Mouse (Mus musculus): ENCODE results near the gene Tmco4. TPM values are rescaled to one million over a fixed set of nuclear protein-coding genes. Genes with fewer than 3 reads are reported as not detected.

Gene Tmco4
- polyA plus RNA-seq, 1 experiment from 2014 or later, result 1.2 TPM

DNA sequence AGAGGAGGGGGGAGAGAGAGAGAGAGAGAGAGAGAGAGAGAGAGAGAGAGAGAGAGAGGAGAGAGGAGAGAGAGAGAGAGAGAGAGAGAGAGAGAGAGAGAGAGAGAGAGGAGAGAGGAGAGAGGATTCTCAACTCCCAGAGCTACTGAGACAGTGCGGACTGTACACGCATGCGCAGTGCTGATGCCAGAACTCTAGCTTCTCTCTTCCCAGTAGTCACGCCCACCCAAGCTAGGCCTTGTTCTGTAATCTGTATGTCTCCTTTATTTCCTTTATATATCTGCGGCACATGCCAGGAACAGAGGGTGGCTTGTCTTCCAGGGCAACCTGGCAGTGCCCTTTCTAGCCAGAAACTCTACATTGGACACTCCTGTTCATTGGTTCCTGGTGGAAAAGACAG is 92.1 kb downstream of the Tmco4 start:
- no peak overlapping the region for H3K27ac ChIP-seq (replicated peaks)
- H3K9me3 ChIP-seq (replicated peaks), result no peaks in the 10 kb centered on the region
- H3K36me3 ChIP-seq, result no peaks in the 10 kb centered on the region
- no peak for ATAC-seq (ENCODE audit: low FRiP score)
- no peak overlapping the region for H3K4me2 ChIP-seq
- 0 out of 2 replicates have a peak, but pooled peaks cover under 1% of the 10 kb centered on the region for H3K4me1 ChIP-seq
- H3K4me3 ChIP-seq (replicated peaks), result no peak overlapping the region
- peaks cover 5% of the 10 kb centered on the region; the same call in 1 of the 2 replicates for H3K27me3 ChIP-seq (replicated peaks)
- no peak overlapping the region for H3K9ac ChIP-seq (replicated peaks)
- 81% methylated on average over 5 of the region's 5 CpGs for WGBS

DNA sequence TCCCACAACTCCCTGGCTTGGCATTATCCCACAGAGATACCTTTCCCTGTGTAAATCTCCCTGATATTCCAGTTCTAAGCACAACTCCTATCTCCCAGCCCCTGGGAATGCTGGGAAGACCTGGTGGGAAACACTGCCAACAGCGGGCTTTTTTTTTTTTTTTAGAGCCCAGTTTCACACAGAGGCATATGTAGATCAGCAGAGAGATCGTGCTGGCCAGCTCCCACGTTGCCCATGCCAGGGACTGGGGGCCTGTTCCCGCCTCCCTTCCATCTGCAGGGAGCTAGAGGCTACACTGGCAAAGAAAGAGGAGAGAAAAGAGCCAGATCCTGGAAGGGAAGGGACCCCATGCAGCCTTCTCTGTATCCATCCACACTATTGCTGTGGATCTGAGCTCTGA is 95.6 kb downstream of the Tmco4 start:
- Histone ChIP-seq H3K4me1 (no peaks in the 10 kb centered on the region), H3K4me2 (no peak overlapping the region), H3K4me3 (replicated peaks) (no peak overlapping the region), H3K9me3 (replicated peaks) (no peaks in the 10 kb centered on the region), H3K9ac (replicated peaks) (no peak overlapping the region), H3K27me3 (replicated peaks) (peaks cover 23% of the 10 kb centered on the region), H3K36me3 (no peaks in the 10 kb centered on the region), H3K27ac (replicated peaks) (no peak overlapping the region)
- ATAC-seq (ENCODE audit: low FRiP score), result no peak
- WGBS, result 41% methylated on average over 4 of the region's 4 CpGs

DNA sequence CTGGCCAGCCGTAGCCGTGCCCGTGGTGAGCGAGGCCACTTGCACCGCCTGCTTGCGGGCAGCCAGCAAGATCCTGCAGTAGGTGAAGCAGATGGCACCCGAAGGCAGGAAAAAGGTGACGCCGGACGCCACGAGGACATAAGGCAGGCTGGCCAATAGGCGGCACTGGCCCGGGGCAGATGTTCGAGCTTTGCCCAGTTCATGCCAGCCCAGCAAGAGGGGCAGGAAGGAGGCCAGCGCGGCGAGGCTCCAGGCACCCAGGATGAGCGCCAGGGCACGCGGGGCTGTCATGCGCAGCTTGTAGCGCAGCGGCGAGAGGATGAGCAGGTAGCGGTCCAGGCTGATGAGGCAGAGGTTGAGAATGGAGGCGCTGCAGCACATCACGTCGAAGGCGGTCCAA is 101.4 kb downstream of the Tmco4 start:
- WGBS, result 20% methylated on average over 29 of the region's 29 CpGs
- H3K4me1 ChIP-seq, result peaks cover 21% of the 10 kb centered on the region
- H3K9me3 ChIP-seq (replicated peaks), result no peaks in the 10 kb centered on the region
- H3K4me3 ChIP-seq (replicated peaks), result peak overlapping the region; percentile 54
- H3K27ac ChIP-seq (replicated peaks), result no peak overlapping the region
- ATAC-seq (ENCODE audit: low FRiP score), result no peak
- no peak overlapping the region for H3K9ac ChIP-seq (replicated peaks)
- H3K36me3 ChIP-seq, result no peaks in the 10 kb centered on the region
- peaks cover 64% of the 10 kb centered on the region for H3K27me3 ChIP-seq (replicated peaks)
- H3K4me2 ChIP-seq, result peak overlapping the region; percentile 87

DNA sequence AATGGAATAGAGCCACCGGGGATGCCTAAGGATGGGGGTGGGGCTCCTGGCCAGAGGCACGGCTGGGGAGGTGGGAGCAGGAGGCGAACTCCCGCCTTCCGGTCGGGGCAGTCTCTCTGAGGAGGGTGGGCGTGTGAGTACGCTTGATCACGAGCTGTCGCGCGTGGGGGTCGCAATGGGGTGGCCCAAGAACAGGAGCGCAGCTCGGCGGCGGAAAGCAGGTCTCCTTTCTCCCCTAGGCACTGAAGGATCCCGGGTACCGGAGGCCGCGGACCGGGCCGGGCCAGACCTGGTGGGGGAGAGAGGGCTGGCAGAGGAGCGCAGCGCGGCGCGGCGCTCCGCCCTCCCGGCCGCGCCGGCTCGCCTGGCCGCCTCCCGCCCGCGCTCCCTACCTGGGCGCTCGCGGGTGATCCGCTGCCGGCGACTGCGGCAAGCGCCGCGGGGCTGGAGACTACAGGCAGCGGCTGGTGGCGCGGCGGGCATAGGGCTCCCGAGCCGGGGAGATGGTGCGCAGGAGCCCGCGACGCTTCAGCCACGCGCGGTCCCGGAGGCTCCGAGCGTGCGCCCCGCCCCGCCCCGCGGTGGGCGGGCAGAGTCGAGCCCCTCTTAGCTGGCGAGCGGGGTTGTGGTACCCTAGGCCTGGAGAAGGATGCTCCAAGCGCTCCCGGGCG is 102.5 kb downstream of the Tmco4 start, which contains the start of gene Htr6:
Gene Htr6, minus strand, starts transcription at position 530 of the 671 bp plus-strand sequence.
- Histone ChIP-seq H3K4me2 (peak within 1 kb of the TSS; percentile 87), H3K27ac (replicated peaks) (peak within 1 kb of the TSS; percentile 29; the same call in 1 of the 2 replicates), H3K9ac (replicated peaks) (peak within 1 kb of the TSS; percentile 60), H3K36me3 (no peaks in the 10 kb centered on the region), H3K4me3 (replicated peaks) (peak within 1 kb of the TSS; percentile 54), H3K27me3 (replicated peaks) (peaks cover 60% of the 10 kb centered on the region), H3K9me3 (replicated peaks) (no peaks in the 10 kb centered on the region), H3K4me1 (peaks cover 21% of the 10 kb centered on the region)
- peak; percentile 65 for ATAC-seq (ENCODE audit: low FRiP score)
- 2% methylated on average over 67 of the region's 77 CpGs for WGBS

DNA sequence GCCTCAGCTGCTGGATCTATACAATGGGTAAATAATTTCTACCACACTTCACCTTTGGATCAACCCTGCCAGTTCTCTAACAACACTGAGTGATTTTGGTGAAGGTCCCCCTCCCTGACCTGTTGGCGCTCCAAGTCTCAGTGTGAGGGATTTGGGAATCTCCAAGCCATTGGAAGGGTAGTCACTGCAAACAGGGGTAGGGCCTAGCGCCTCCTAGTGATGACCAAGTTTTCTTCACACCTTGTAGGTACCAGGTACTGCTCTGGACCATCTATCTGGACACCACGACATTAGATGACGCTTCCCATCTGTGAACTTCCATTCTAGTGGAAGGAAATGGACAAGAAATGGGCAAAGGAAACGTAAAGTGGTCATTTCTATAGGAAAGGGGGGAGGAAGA is 103.2 kb downstream of the Tmco4 start:
- Histone ChIP-seq H3K9me3 (replicated peaks) (no peaks in the 10 kb centered on the region), H3K27ac (replicated peaks) (no peak overlapping the region), H3K4me1 (peaks cover 21% of the 10 kb centered on the region), H3K4me2 (peak overlapping the region; percentile 87), H3K36me3 (no peaks in the 10 kb centered on the region), H3K27me3 (replicated peaks) (peaks cover 55% of the 10 kb centered on the region), H3K9ac (replicated peaks) (peak overlapping the region; percentile 60; the same call in 1 of the 2 replicates), H3K4me3 (replicated peaks) (peak overlapping the region; percentile 54)
- ATAC-seq (ENCODE audit: low FRiP score), result no peak
- WGBS, result 17% methylated on average over 5 of the region's 5 CpGs

DNA sequence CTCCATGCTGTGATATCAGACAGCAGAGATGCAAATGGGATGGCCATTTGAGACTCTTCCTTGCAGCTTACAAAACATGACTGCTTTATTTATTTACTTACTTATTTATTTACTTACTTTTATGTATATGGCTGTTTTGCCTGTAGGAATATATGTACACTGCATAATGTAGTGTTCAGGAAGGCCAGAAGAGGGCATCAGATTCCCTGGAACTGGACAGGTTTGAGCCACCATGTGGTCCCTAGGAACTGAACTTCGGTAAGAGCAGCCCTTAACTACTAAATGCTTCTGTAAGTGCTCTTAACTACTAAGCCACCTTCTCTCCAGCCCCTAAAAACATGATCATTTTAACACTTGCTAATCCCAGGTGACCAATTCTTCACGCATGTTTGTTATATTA is 105.6 kb downstream of the Tmco4 start:
- no peak for ATAC-seq (ENCODE audit: low FRiP score)
- whole genome bisulfite sequencing, result 22% methylated on average over 2 of the region's 2 CpGs
- Histone ChIP-seq H3K9me3 (replicated peaks) (no peaks in the 10 kb centered on the region), H3K4me1 (peaks cover 42% of the 10 kb centered on the region), H3K27ac (replicated peaks) (no peak overlapping the region), H3K4me2 (no peak overlapping the region), H3K27me3 (replicated peaks) (peaks cover 41% of the 10 kb centered on the region), H3K36me3 (no peaks in the 10 kb centered on the region), H3K9ac (replicated peaks) (no peak overlapping the region), H3K4me3 (replicated peaks) (no peak overlapping the region)

DNA sequence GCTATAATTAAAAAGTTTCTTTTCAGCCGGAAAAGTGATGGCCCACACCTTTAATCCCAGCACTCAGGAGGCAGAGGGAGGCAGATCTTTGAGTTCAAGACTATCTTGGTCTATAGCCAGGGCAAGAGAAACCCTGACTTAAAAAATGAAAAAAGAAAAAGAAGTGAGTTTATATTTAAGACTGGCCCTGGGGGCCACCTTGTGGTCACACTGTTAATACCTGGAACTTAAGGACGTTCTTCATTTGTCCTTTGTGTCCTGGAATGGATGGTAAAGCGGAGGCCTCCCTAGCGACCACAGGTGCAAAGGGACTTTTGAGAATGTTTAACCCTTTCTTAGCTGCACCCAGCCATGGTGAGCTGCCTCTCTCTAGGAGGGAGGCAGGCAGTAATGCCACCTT is 106.0 kb downstream of the Tmco4 start:
- H3K9ac ChIP-seq (replicated peaks), result no peak overlapping the region
- H3K36me3 ChIP-seq, result no peaks in the 10 kb centered on the region
- no peak overlapping the region for H3K27ac ChIP-seq (replicated peaks)
- ATAC-seq (ENCODE audit: low FRiP score), result no peak
- no peaks in the 10 kb centered on the region for H3K9me3 ChIP-seq (replicated peaks)
- peaks cover 37% of the 10 kb centered on the region for H3K27me3 ChIP-seq (replicated peaks)
- WGBS, result 14% methylated on average over 4 of the region's 4 CpGs
- peaks cover 45% of the 10 kb centered on the region for H3K4me1 ChIP-seq
- H3K4me2 ChIP-seq, result no peak overlapping the region
- no peak overlapping the region for H3K4me3 ChIP-seq (replicated peaks)

DNA sequence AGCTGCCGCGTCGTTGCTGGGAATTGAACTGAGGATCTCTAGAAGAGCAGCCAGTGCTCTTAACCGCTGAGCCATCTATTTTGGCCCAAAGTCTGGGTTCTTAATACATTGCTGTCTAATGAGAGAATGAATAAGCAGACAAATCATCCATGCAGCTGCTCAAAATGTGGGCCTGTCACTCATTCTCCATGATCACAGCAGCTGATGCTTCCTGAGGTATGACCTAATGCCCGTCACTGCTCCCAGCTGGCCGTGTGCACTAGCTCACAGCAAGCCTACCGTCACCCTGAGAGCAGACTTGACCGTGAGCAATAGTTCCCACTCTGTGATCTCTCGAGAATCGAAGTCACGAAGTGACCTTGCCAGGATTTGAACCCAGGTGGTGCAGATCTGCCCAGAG is 106.8 kb downstream of the Tmco4 start:
- 77% methylated on average over 11 of the region's 11 CpGs for WGBS
- Histone ChIP-seq H3K4me1 (peaks cover 38% of the 10 kb centered on the region), H3K4me2 (no peak overlapping the region), H3K36me3 (no peaks in the 10 kb centered on the region), H3K27me3 (replicated peaks) (peaks cover 30% of the 10 kb centered on the region), H3K27ac (replicated peaks) (no peak overlapping the region), H3K9me3 (replicated peaks) (no peaks in the 10 kb centered on the region), H3K4me3 (replicated peaks) (no peak overlapping the region), H3K9ac (replicated peaks) (no peak overlapping the region)
- no peak for ATAC-seq (ENCODE audit: low FRiP score)

DNA sequence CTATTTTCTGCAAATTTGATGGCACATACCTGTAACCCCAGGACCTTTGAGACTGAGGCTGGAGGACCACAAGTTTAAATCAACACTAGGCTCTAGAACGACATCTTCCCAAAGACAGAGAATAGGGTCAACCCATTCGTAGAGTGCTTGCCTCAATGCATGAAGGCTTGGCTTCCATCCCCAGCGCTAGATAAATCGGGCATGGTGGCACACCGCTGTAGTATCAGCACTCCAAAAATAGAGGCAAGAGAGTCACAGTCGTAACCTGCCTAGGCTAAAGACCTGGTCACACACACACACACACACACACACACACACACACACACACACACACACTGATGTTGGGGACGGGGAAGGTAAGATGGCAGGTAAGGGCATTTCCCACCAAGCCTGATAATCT is 107.6 kb downstream of the Tmco4 start:
- Histone ChIP-seq H3K9ac (replicated peaks) (no peak overlapping the region), H3K4me1 (peaks cover 31% of the 10 kb centered on the region), H3K4me2 (no peak overlapping the region), H3K27ac (replicated peaks) (no peak overlapping the region), H3K4me3 (replicated peaks) (no peak overlapping the region), H3K36me3 (no peaks in the 10 kb centered on the region), H3K9me3 (replicated peaks) (no peaks in the 10 kb centered on the region), H3K27me3 (replicated peaks) (peaks cover 25% of the 10 kb centered on the region)
- WGBS, result 87% methylated on average over 7 of the region's 7 CpGs
- ATAC-seq (ENCODE audit: low FRiP score), result no peak

DNA sequence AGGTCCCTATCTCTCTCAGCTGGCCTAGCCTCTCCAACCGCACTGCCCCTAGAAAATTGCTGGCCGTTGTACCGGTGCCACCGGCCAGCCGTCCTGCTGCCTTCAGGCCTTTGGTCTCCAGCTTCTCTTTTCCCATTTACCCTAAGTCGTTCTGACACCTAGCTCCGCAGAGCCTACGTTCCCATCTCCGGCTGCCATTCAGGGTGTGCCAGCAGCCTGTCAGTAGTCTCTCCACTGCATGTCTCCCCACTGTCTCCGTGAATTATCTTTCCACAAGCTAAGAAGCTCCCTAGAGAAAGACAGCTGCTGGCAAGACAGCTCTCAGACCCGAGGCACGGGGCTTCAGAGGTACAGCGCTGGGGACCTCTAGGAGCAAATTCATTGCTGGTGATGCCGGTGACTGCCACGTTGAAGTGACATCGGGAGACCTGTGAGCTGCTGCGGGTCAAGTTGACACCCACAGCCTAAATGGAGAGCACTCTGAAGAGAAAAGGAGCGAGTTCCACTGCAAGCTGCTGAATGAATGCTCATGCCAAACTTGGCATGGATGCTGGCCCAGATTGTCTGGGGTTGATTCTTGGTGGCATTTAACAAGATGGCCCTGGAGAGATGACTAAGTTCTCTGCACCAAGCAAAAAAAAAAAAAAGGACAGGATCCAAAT is 108.7 kb downstream of the Tmco4 start:
- no peak overlapping the region for H3K4me2 ChIP-seq
- H3K4me3 ChIP-seq (replicated peaks), result no peak overlapping the region
- H3K27ac ChIP-seq (replicated peaks), result 0 out of 2 replicates have a peak overlapping the region, but pooled peaks have one; percentile 5
- H3K9ac ChIP-seq (replicated peaks), result no peak overlapping the region
- WGBS, result 60% methylated on average over 18 of the region's 18 CpGs
- H3K9me3 ChIP-seq (replicated peaks), result no peaks in the 10 kb centered on the region
- H3K36me3 ChIP-seq, result no peaks in the 10 kb centered on the region
- ATAC-seq (ENCODE audit: low FRiP score), result no peak
- peaks cover 16% of the 10 kb centered on the region for H3K27me3 ChIP-seq (replicated peaks)
- peaks cover 28% of the 10 kb centered on the region for H3K4me1 ChIP-seq

DNA sequence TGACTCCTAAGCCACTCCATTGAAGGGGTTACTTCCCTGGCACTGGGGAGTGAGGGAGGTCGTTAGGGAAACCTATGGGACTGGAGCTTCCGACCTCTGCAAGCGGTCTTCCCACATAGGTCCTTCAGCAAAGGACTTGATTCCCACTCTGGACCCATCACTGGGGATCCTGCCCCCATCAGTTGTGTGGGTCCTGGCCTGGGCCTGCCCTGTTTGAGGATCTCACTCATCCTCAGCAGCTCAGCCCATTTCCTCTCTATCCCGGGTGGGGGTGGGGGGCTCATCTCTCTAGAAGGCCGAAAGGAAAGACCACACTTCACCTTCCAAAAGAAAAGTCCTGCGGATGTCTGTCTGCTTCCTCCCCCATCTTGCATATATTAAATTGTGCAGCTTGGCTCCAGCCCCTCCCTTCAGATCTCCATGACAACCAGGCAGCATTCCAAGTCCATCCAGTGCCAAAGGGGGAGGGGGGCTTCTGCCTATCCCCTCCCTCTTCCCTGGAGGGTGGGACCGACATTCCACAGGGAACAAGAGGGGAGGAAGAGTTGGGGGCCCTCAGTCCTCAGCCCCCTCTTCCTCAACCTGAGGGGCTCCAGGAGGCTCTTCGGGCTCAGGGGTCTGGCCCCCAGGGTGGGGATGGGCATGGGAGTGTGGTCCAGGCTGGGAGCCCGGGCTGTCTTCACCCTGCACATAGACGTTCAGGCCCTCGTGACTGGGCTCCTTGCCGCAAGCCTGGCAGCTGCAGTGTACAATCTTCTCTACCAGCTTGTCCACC is 110.3 kb downstream of the Tmco4 start:
- Histone ChIP-seq H3K4me1 (peaks cover 28% of the 10 kb centered on the region), H3K9me3 (replicated peaks) (no peaks in the 10 kb centered on the region), H3K36me3 (no peaks in the 10 kb centered on the region), H3K27me3 (replicated peaks) (peaks cover 6% of the 10 kb centered on the region; the same call in 1 of the 2 replicates), H3K27ac (replicated peaks) (no peak overlapping the region; the same call in 1 of the 2 replicates), H3K9ac (replicated peaks) (peak overlapping the region; percentile 28; the same call in 1 of the 2 replicates), H3K4me2 (peak overlapping the region; percentile 37), H3K4me3 (replicated peaks) (no peak overlapping the region)
- 19% methylated on average over 12 of the region's 12 CpGs for WGBS
- peak; percentile 58 for ATAC-seq (ENCODE audit: low FRiP score)

Data from neural tube, embryonic 15.5 days (tissue).